Mouse (Mus musculus): ENCODE measurements around the gene Igsf23. TPM values are rescaled to one million over a fixed set of nuclear protein-coding genes. Genes with fewer than 3 reads are reported as not detected.

The Igsf23 gene
- polyA plus RNA-seq, 1 experiment from 2014 or later, result 2.2 TPM

DNA sequence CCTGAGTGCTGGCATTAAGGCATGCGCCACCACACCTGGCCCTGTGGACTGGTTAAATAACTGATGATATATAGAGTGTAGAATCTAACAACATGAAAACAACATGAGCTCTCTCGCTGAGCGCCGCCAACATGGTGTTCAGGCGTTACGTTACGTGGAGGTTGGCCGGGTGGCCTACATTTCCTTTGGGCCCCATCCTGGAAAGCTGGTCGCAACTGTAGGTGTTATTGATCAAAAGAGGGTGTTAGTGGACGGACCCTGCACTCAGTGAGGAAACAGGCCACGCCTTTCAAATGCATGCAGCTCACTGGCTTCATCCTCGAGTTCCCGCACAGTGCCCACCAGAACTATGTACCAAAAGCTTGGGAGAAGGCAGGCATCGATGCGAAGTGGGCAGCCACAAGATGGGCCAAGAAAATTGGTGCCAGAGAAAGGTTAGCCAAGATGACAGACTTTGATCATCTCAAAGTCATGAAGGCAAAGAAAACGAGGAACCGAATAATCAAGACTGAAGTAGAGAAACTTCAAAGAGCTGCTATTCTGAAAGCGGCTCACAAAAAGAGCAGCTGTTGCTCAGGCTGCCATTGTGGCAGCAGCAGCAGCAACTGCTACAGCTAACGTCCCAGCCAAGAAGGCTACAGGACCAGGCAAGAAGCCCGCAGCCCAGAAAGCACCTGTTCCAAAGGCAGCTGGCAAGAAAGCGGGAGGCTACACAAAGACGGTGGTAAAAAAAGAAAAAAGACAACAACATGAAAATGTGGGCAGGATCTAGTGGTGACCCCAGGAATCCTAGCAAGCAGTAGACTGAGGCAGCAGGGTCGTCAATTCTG, 38.6 kb downstream of the Igsf23 start:
- Histone ChIP-seq H3K36me3 (ENCODE audit: control insufficient read depth, insufficient read depth) (peaks cover 50% of the 10 kb centered on the region), H3K27ac (ENCODE audit: low read length) (no peak overlapping the region), H3K9me3 (replicated peaks; ENCODE audit: control insufficient read depth, low read length) (no peaks in the 10 kb centered on the region), H3K27me3 (ENCODE audit: control insufficient read depth, insufficient read depth, low read length) (no peaks in the 10 kb centered on the region), H3K4me1 (ENCODE audit: control insufficient read depth, insufficient read depth, low read length) (no peaks in the 10 kb centered on the region), H3K4me3 (ENCODE audit: low read length) (no peak overlapping the region), H3K4me2 (ENCODE audit: low read depth, low read length) (no peak overlapping the region), H3K9ac (ENCODE audit: low read length) (no peak overlapping the region)
- ATAC-seq (replicated peaks; ENCODE audit: extremely low read depth, insufficient read depth, low FRiP score), result no peak
- 87% methylated on average over 23 of the region's 23 CpGs for WGBS

DNA sequence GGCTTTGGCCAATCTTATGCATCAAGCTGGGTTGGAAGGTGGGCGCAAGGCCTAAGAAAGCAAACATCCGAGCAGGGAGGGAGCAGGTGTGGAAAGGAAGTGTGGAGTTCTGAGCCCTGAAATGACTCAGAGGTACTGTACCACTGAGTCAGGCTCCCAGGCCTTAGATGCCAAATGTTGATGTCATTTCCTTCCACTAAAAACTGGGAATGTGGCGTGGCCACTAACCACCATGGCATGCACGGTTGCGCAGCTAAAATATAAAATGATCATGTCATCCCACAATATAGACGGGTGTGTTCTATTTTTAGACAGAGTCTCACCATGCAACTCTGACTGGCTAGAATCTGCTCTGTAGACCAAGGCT, 39.3 kb downstream of the Igsf23 start:
- H3K27ac ChIP-seq (ENCODE audit: low read length), result no peak overlapping the region
- no peaks in the 10 kb centered on the region for H3K4me1 ChIP-seq (ENCODE audit: control insufficient read depth, insufficient read depth, low read length)
- H3K4me3 ChIP-seq (ENCODE audit: low read length), result no peak overlapping the region
- H3K4me2 ChIP-seq (ENCODE audit: low read depth, low read length), result no peak overlapping the region
- no peak overlapping the region for H3K9ac ChIP-seq (ENCODE audit: low read length)
- 70% methylated on average over 6 of the region's 6 CpGs for WGBS
- peaks cover 50% of the 10 kb centered on the region for H3K36me3 ChIP-seq (ENCODE audit: control insufficient read depth, insufficient read depth)
- H3K27me3 ChIP-seq (ENCODE audit: control insufficient read depth, insufficient read depth, low read length), result no peaks in the 10 kb centered on the region
- no peaks in the 10 kb centered on the region for H3K9me3 ChIP-seq (replicated peaks; ENCODE audit: control insufficient read depth, low read length)
- no peak for ATAC-seq (replicated peaks; ENCODE audit: extremely low read depth, insufficient read depth, low FRiP score)

- H3K9me3 ChIP-seq (replicated peaks; ENCODE audit: control insufficient read depth, low read length), result no peaks in the 10 kb centered on the region
- 50% methylated on average over 21 of the region's 21 CpGs for WGBS
- H3K27me3 ChIP-seq (ENCODE audit: control insufficient read depth, insufficient read depth, low read length), result no peaks in the 10 kb centered on the region
- H3K4me3 ChIP-seq (ENCODE audit: low read length), result no peak overlapping the region
- no peak overlapping the region for H3K9ac ChIP-seq (ENCODE audit: low read length)
- H3K36me3 ChIP-seq (ENCODE audit: control insufficient read depth, insufficient read depth), result peaks cover 47% of the 10 kb centered on the region
- H3K4me2 ChIP-seq (ENCODE audit: low read depth, low read length), result no peak overlapping the region
- no peaks in the 10 kb centered on the region for H3K4me1 ChIP-seq (ENCODE audit: control insufficient read depth, insufficient read depth, low read length)
- peak; percentile 39; the same call in 1 of the 2 replicates for ATAC-seq (replicated peaks; ENCODE audit: extremely low read depth, insufficient read depth, low FRiP score)
- H3K27ac ChIP-seq (ENCODE audit: low read length), result no peak overlapping the region
These were observed 39.9 kb downstream of the Igsf23 start for GRCm38 (mm10) chr7:19910421-19911291.

- no peak for ATAC-seq (replicated peaks; ENCODE audit: extremely low read depth, insufficient read depth, low FRiP score)
- no peaks in the 10 kb centered on the region for H3K27me3 ChIP-seq (ENCODE audit: control insufficient read depth, insufficient read depth, low read length)
- no peak overlapping the region for H3K9ac ChIP-seq (ENCODE audit: low read length)
- WGBS, result 45% methylated on average over 8 of the region's 8 CpGs
- no peaks in the 10 kb centered on the region for H3K9me3 ChIP-seq (replicated peaks; ENCODE audit: control insufficient read depth, low read length)
- no peaks in the 10 kb centered on the region for H3K4me1 ChIP-seq (ENCODE audit: control insufficient read depth, insufficient read depth, low read length)
- H3K27ac ChIP-seq (ENCODE audit: low read length), result no peak overlapping the region
- H3K4me2 ChIP-seq (ENCODE audit: low read depth, low read length), result no peak overlapping the region
- no peaks in the 10 kb centered on the region for H3K36me3 ChIP-seq (ENCODE audit: control insufficient read depth, insufficient read depth)
- no peak overlapping the region for H3K4me3 ChIP-seq (ENCODE audit: low read length)
These were observed 60.7 kb downstream of the Igsf23 start for GRCm38 (mm10) chr7:19889881-19890280.

- Histone ChIP-seq H3K4me3 (ENCODE audit: low read length) (no peak within 1 kb of the TSS), H3K36me3 (ENCODE audit: control insufficient read depth, insufficient read depth) (no peaks in the 10 kb centered on the region), H3K27me3 (ENCODE audit: control insufficient read depth, insufficient read depth, low read length) (no peaks in the 10 kb centered on the region), H3K9me3 (replicated peaks; ENCODE audit: control insufficient read depth, low read length) (no peaks in the 10 kb centered on the region), H3K27ac (ENCODE audit: low read length) (no peak within 1 kb of the TSS), H3K9ac (ENCODE audit: low read length) (no peak within 1 kb of the TSS), H3K4me1 (ENCODE audit: control insufficient read depth, insufficient read depth, low read length) (no peaks in the 10 kb centered on the region), H3K4me2 (ENCODE audit: low read depth, low read length) (no peak within 1 kb of the TSS)
- no peak for ATAC-seq (replicated peaks; ENCODE audit: extremely low read depth, insufficient read depth, low FRiP score)
- WGBS, result 67% methylated on average over 7 of the region's 7 CpGs
These were observed 62.7 kb downstream of the Igsf23 start, which contains the start of gene Ceacam19 for GRCm38 (mm10) chr7:19887849-19888248. Gene Ceacam19, minus strand, starts transcription at chr7:19887965.

Other genes with a start within 250 kb of the Igsf23 start
- gene Tomm40, start 235.3 kb downstream of the Igsf23 start, polyA plus RNA-seq (2015; fragmentation: Nextera tagmentation; extraction: Ambion mirVana), result 146 and 158 TPM in 2 replicates
- gene Nectin2, start 200.3 kb downstream of the Igsf23 start, polyA plus RNA-seq (2015; fragmentation: Nextera tagmentation; extraction: Ambion mirVana), result 63.5 and 76.8 TPM in 2 replicates
- 413 and 444 TPM in 2 replicates for gene Bcam, start 179.7 kb downstream of the Igsf23 start, polyA plus RNA-seq (2015; fragmentation: Nextera tagmentation; extraction: Ambion mirVana)
- 1.2 and 2.0 TPM in 2 replicates for gene Cblc, start 153.9 kb downstream of the Igsf23 start, polyA plus RNA-seq (2015; fragmentation: Nextera tagmentation; extraction: Ambion mirVana)
- gene Bcl3, start 128.0 kb downstream of the Igsf23 start, polyA plus RNA-seq (2015; fragmentation: Nextera tagmentation; extraction: Ambion mirVana), result 3.1 and 4.1 TPM in 2 replicates
- gene Gm19345, start 98.8 kb downstream of the Igsf23 start, polyA plus RNA-seq (2015; fragmentation: Nextera tagmentation; extraction: Ambion mirVana), result not detected in 2 replicates
- gene Ceacam16, start 89.5 kb downstream of the Igsf23 start, polyA plus RNA-seq (2015; fragmentation: Nextera tagmentation; extraction: Ambion mirVana), result not detected in 2 replicates
- gene Ceacam19, start 62.8 kb downstream of the Igsf23 start, polyA plus RNA-seq (2015; fragmentation: Nextera tagmentation; extraction: Ambion mirVana), result 0.04 TPM in 1 of 2 replicates, not detected in the other
- 17.6 and 19.0 TPM in 2 replicates for gene Pvr, start 29.6 kb downstream of the Igsf23 start, polyA plus RNA-seq (2015; fragmentation: Nextera tagmentation; extraction: Ambion mirVana)
- 0.11 TPM in 1 of 2 replicates, not detected in the other for gene Ceacam20, start 14.7 kb upstream of the Igsf23 start, polyA plus RNA-seq (2015; fragmentation: Nextera tagmentation; extraction: Ambion mirVana)
- 0.04 TPM in 1 of 2 replicates, not detected in the other for gene Nlrp9b, start 40.7 kb upstream of the Igsf23 start, polyA plus RNA-seq (2015; fragmentation: Nextera tagmentation; extraction: Ambion mirVana)
- gene Vmn1r91, start 148.9 kb upstream of the Igsf23 start, polyA plus RNA-seq (2015; fragmentation: Nextera tagmentation; extraction: Ambion mirVana), result not detected in 2 replicates
- gene Gm16442, start 171.8 kb upstream of the Igsf23 start, polyA plus RNA-seq (2015; fragmentation: Nextera tagmentation; extraction: Ambion mirVana), result not detected in 2 replicates
- not detected in 2 replicates for gene Vmn1r93, start 188.3 kb upstream of the Igsf23 start, polyA plus RNA-seq (2015; fragmentation: Nextera tagmentation; extraction: Ambion mirVana)
- gene Vmn1r94, start 217.6 kb upstream of the Igsf23 start, polyA plus RNA-seq (2015; fragmentation: Nextera tagmentation; extraction: Ambion mirVana), result not detected in 2 replicates
- gene Vmn1r95, start 243.0 kb upstream of the Igsf23 start, polyA plus RNA-seq (2015; fragmentation: Nextera tagmentation; extraction: Ambion mirVana), result not detected in 2 replicates

All from heart, embryonic 16.5 days (tissue).